ENCODE assay signal across 25 mouse cellular contexts in genomic region chr2:120074096-120074495, GRCm38 (mm10). TPM values are rescaled to one million over a fixed set of nuclear protein-coding genes. Genes with fewer than 3 reads are reported as not detected.
DNase-seq lines count a peak whose midpoint lies in the region; ATAC-seq and TF ChIP-seq lines count a peak whose summit lies in the region.
"Had no signal": no experiment of that assay in that cellular context is flagged by ENCODE, and none has a peak within 500 bp of the region (broad histone marks: within the 10 kb centered on the region; RNA-seq: fewer than 3 reads in every experiment).

No protein-coding gene starts in this region.

- no peak for TF ChIP-seq POLR2A in cerebellum, adult 2 months (IDR thresholded peaks at IDR 0.05; ENCODE audit: borderline replicate concordance, insufficient read depth, low read length)

- WGBS in cerebellum, adult 2 months, result 59% methylated on average over 4 of the region's 4 CpGs

- 0 out of 2 replicates have a peak, but pooled peaks cover 3% of the 10 kb centered on the region for H3K4me1 ChIP-seq in cerebellum, adult 2 months (ENCODE audit: control insufficient read depth, insufficient read depth, low read length)

- TF ChIP-seq CTCF in cerebellum, adult 2 months (IDR thresholded peaks at IDR 0.05; ENCODE audit: borderline replicate concordance, insufficient read depth, low read depth, low read length), result no peak

- ATAC-seq in cerebellum, adult (ENCODE audit: insufficient number of reproducible peaks, low FRiP score, low TSS enrichment), result no peak
- ATAC-seq: forebrain, embryonic 15.5 days; hindbrain, embryonic 16.5 days; inflammation-experienced regulatory T-cells, adult 6 months; intestine, embryonic 16.5 days; Patski had no signal

- intact Hi-C loops in left cerebral cortex, postnatal 4 days (cut with DNase I), result no loop called here
- intact Hi-C loops in left cerebral cortex, postnatal 14 days (cut with DNase I), result no loop called here

- H3K27me3 ChIP-seq in cerebellum, adult 2 months (ENCODE audit: control insufficient read depth, insufficient read depth, low read length), result no peaks in the 10 kb centered on the region
- H3K27me3 ChIP-seq: Patski had no signal

- no peak overlapping the region for H3K27ac ChIP-seq in cerebellum, adult 2 months (ENCODE audit: insufficient read depth, low read length)
- H3K27ac ChIP-seq: embryonic facial prominence, embryonic 10.5 days; embryonic facial prominence, embryonic 13.5 days; forebrain, embryonic 12.5 days; forebrain, embryonic 15.5 days; heart, adult 2 months; heart, embryonic 10.5 days; hindbrain, embryonic 13.5 days had no signal

- no peak overlapping the region for H3K4me3 ChIP-seq in cerebellum, adult 2 months (replicated peaks; ENCODE audit: insufficient read depth, low read depth, low read length)
- H3K4me3 ChIP-seq: embryonic facial prominence, embryonic 10.5 days; embryonic facial prominence, embryonic 13.5 days; erythroblast, embryonic 14.5 days; forebrain, embryonic 12.5 days; forebrain, embryonic 15.5 days; heart, adult 2 months; heart, embryonic 10.5 days; hindbrain, embryonic 13.5 days had no signal

- DNase-seq in cerebellum, adult 2 months, result peak; percentile 18 to 42
- DNase-seq in cerebellum, adult 9-11 months, result no peak
- DNase-seq in cerebellum, postnatal 14 days, result peak; percentile 35 to 58
- peak; percentile 41 for DNase-seq in left cerebral cortex, postnatal 4 days
- no peak for DNase-seq in left cerebral cortex, postnatal 14 days (ENCODE audit: low spot score in 2 of 2)
- DNase-seq: adrenal gland, postnatal 10 days; adrenal gland, postnatal 36 days; embryo, embryonic 11 days; gastrocnemius, postnatal 10 days; gastrocnemius, postnatal 36 days; heart, adult 2 months; kidney, adult 18-20 months; kidney, adult 9 months had no signal

RNA-seq across cellular contexts. Expression of gene Pla2g4b, which starts 40.9 kb away (rescaled TPM):
- 12.9 and 16.9 TPM in 2 replicates for polyA plus RNA-seq in cerebellum, adult 2 months (2012; rRNA removed)
- total RNA-seq in left cerebral cortex, postnatal 4 days (2021), result 1 to 10 TPM; 7.1 to 8.1 TPM
- total RNA-seq in left cerebral cortex, postnatal 14 days (2021), result 1 to 10 TPM; 2.4 to 4.2 TPM

RNA-seq across cellular contexts. Expression of gene Gm28042, which starts 46.8 kb away (rescaled TPM):
- 9.0 and 10.8 TPM in 2 replicates for polyA plus RNA-seq in cerebellum, adult 2 months (2012; rRNA removed)
- total RNA-seq in left cerebral cortex, postnatal 4 days (2021), result 1 to 10 TPM; 3.7 to 5.4 TPM
- 1 to 10 TPM; 1.0 to 1.2 TPM for total RNA-seq in left cerebral cortex, postnatal 14 days (2021)

RNA-seq across cellular contexts. Expression of gene Jmjd7, which starts 46.8 kb away (rescaled TPM):
- 11.2 and 11.9 TPM in 2 replicates for polyA plus RNA-seq in cerebellum, adult 2 months (2012; rRNA removed)
- 10 to 100 TPM; 10.2 to 11.1 TPM for total RNA-seq in left cerebral cortex, postnatal 4 days (2021)
- total RNA-seq in left cerebral cortex, postnatal 14 days (2021), result 1 to 10 TPM; 4.0 to 5.0 TPM

Comparison
In these comparisons a context has a peak if more than half of its experiments do, and no peak if none do; other contexts are left out.
1. DNase-seq: peak in cerebellum, adult 2 months (2 of 2), cerebellum, postnatal 14 days (2 of 2) and left cerebral cortex, postnatal 4 days (single experiment); none in cerebellum, adult 9-11 months (single experiment) and left cerebral cortex, postnatal 14 days (0 of 2).